30 mouse cellular contexts compared by ENCODE assay signal in the genomic region with DNA sequence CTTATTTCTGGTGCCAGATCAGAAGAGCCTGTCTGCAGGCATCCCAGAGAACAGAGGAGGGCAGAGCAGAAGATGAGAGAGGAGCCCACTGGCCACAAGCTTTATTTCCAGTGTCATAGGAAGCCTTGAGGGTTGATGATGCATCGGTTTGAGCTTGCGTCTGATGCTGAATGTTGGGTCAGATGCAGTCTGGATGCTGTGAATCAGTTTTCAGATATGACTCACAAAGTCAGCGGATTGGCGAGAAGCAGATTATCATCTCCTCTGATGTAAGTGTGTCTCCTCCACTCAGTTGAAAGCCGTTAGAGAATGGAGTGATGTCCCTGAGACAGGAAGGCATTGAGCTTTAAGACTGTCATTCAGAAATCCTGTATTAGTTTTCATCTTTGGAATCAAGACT.
A peak's percentile ranks its signal among the peaks of the same experiment; 100 is the strongest.
DNase-seq lines count a peak whose midpoint lies in the region; ATAC-seq and TF ChIP-seq lines count a peak whose summit lies in the region.
"Had no signal": no experiment of that assay in that cellular context is flagged by ENCODE, and none has a peak within 500 bp of the region (broad histone marks: within the 10 kb centered on the region; RNA-seq: fewer than 3 reads in every experiment).

No protein-coding gene starts in this region.

- intact Hi-C loops in left cerebral cortex, postnatal 25 days (cut with DNase I), result no loop called here
- intact Hi-C loops in left cerebral cortex, adult 2 months (cut with DNase I), result no loop called here

- TF ChIP-seq CTCF in left cerebral cortex, adult 2 months (IDR thresholded peaks at IDR 0.05), result no peak

- no peak overlapping the region for H3K4me3 ChIP-seq in left cerebral cortex, adult 2 months
- H3K4me3 ChIP-seq: embryonic facial prominence, embryonic 10.5 days; embryonic facial prominence, embryonic 13.5 days; erythroblast, embryonic 14.5 days; forebrain, embryonic 12.5 days; forebrain, embryonic 15.5 days; heart, embryonic 12.5 days; heart, embryonic 15.5 days; hindbrain, embryonic 10.5 days; hindbrain, embryonic 13.5 days had no signal

- no peak overlapping the region for H3K27ac ChIP-seq in left cerebral cortex, adult 2 months
- H3K27ac ChIP-seq: embryonic facial prominence, embryonic 10.5 days; embryonic facial prominence, embryonic 13.5 days; forebrain, embryonic 12.5 days; forebrain, embryonic 15.5 days; heart, embryonic 15.5 days; hindbrain, embryonic 10.5 days; hindbrain, embryonic 13.5 days had no signal

- no peak for DNase-seq in frontal cortex, postnatal 10 days (ENCODE audit: low spot score in 2 of 2)
- DNase-seq in layer of hippocampus, adult 11-12 months (ENCODE audit: low spot score), result peak; percentile 4
- DNase-seq in layer of hippocampus, postnatal 25 days (ENCODE audit: extremely low spot score in 1 of 2, low spot score in 1 of 2), result no peak
- peak; percentile 6 to 50 for DNase-seq in left cerebral cortex, postnatal 25 days (ENCODE audit: low spot score in 2 of 2)
- DNase-seq in left cerebral cortex, adult 2 months (ENCODE audit: extremely low spot score in 1 of 2, low spot score in 2 of 2), result no peak
- DNase-seq in NIH3T3 (ENCODE audit: low read depth), result peak; percentile 6
- DNase-seq in cerebellum, postnatal 14 days, result no peak
- DNase-seq: adrenal gland, postnatal 10 days; adrenal gland, postnatal 36 days; cerebellum, adult 11 months; cerebellum, adult 2 months; cerebellum, adult 9-11 months; cerebellum, postnatal 36 days; embryo, embryonic 11 days; gastrocnemius, postnatal 25 days; heart, adult 18-20 months; heart, postnatal 10 days; heart, postnatal 36 days had no signal

- ATAC-seq in frontal cortex, adult (ENCODE audit: low TSS enrichment), result peak; percentile 95
- ATAC-seq: forebrain, embryonic 15.5 days; hindbrain, embryonic 16.5 days; Patski had no signal

Comparison
In these comparisons a context has a peak if more than half of its experiments do, and no peak if none do; other contexts are left out.
1. DNase-seq: peak in layer of hippocampus, adult 11-12 months (single experiment), left cerebral cortex, postnatal 25 days (2 of 2) and NIH3T3 (single experiment); none in frontal cortex, postnatal 10 days (0 of 2), layer of hippocampus, postnatal 25 days (0 of 2), left cerebral cortex, adult 2 months (0 of 2) and cerebellum, postnatal 14 days (0 of 2).